Mouse (Mus musculus): ENCODE data around the gene Rnf141.
A peak's percentile ranks its signal among the peaks of the same experiment; 100 is the strongest.

The Rnf141 gene

DNA sequence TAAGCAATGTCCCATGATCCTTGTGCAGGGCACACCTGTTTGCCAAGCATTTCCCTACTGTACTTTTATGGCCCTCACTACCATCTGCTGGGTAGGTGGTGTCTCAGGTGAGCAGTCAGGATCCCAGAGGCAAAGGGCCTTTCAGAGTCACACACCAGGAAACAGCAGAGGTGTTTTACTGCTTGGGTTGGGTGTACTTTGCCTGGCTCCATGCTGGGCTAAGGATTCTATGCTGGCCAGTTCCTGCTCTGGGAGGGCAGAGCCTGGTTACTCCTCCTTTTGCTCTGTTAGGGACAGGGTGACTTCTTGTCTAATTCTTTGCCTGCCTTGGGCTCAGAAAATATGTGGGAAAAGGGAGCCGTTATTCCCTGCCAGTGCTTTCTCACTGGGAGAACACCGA is 51.4 kb downstream of the Rnf141 start:
- no peak for DNase-seq

- no peak for DNase-seq
Observed at GRCm38 (mm10) chr7:110792201-110792600, 52.1 kb downstream of the Rnf141 start.

DNA sequence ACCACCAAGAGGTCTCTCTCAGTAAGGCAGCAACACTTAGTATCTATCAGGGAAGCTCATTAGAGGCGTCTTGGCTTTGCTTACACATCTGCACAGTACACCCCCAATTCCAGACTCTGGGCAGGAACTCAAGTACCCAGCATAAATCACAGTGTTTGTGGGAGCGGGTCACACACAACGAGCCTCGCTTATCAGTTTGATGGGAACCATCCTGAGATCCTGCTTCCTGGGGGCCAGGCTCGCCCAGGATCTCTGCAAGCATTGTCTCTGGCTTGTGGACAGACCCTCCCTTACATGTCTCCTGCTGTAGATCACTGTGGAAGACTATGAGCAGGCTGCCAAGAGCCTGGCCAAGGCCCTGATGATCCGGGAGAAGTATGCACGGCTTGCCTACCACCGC is 53.4 kb downstream of the Rnf141 start:
- DNase-seq = peak; percentile 63 to 72

DNA sequence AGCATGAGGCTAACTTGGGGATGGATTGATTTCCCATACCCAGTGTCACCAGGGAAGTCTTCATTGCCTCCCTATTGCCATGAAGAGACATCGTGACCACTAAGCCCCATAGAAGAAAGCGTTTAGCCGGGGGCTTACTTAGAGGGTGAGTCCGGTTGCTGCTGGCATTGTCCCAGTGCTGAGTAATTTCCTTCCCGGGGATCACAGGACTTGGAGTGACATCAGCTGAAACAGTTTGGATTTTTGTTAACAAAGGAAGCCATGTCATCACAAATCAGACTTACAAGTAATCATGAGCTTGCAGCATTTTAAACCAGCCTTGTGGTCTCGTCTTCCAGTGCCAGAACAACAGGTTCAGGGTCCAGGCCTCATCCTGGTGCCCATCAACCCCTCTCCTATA is 56.9 kb downstream of the Rnf141 start:
- peak; percentile 50 to 56 for DNase-seq

- DNase-seq = peak; percentile 50 to 64
Observed at GRCm38 (mm10) chr7:110785741-110786146, 58.5 kb downstream of the Rnf141 start.

DNA sequence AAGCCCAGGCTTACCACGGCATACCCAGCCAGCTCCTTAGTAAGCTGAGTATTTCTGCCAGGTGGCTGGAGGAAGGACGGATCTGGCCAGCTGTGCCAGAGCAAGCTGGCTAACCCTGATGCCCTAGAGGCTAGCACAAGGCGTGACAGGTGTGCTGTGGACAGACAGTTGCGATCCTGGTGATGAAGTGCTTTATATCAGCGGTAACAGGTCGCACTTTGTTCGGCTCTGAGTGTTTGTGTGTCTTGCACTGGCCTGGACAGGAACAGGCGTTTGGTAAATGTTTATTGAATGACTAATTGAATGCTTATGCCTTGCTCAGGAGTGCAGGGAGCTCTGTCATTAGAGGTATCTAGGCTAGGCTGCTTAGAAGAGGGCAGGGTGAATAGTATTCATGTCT is 59.3 kb downstream of the Rnf141 start:
- peak in 1 of 2 experiments; percentile 36 for DNase-seq

GRCm38 (mm10) chr7:110782845-110783478 is 61.3 kb downstream of the Rnf141 start:
- DNase-seq = no peak

GRCm38 (mm10) chr7:110782135-110782534 is 62.1 kb downstream of the Rnf141 start:
- peak; percentile 52 to 62 for DNase-seq

- peak in 1 of 2 experiments; percentile 25 for DNase-seq
Observed at GRCm38 (mm10) chr7:110781231-110781711, 63.0 kb downstream of the Rnf141 start.

DNA sequence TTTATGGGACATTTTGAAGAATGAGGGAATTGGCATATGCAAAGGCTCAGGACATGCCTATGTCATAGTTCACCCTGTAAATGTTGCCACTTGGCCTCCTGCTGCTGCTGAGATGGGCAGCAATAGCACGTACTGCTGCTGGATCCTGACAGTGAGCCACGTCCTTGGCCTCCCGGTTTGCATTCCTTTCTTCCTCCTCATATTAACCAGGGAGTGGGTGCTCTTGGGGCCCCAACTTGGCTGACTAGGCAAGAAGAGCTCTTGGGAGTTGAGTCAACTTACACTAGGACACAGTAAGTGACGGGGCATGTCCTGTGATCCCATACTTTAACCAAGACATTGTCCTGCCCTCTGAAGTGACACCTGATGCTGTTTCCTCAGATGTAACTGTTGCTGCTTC is 63.7 kb downstream of the Rnf141 start:
- DNase-seq = no peak

DNA sequence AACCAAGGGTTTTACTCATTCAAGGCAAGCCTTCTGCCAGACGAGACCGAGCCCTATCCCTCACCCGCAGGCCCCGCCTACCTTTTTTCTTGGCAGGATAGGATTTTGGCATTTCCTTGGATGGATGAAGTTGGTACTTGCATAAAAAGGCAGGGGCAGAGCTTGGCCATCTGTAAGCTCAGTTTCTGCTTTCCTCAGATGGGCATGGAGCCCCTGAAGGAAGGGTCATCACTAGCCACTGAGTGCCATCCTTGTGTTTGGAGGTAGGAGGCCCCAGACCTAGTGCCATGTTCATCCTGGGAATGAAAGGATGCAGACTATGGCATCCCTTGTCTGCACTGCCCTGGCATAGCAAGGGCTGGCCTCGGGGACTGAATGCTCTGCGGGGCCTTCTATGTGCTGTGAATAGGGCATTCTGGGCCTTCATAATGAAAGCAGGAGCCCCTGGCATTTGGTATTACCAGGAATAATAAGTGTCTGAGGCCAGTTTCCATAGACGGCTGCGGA is 64.6 kb downstream of the Rnf141 start:
- no peak for DNase-seq

- no peak for DNase-seq
Observed at GRCm38 (mm10) chr7:110778933-110779332, 65.3 kb downstream of the Rnf141 start.

DNA sequence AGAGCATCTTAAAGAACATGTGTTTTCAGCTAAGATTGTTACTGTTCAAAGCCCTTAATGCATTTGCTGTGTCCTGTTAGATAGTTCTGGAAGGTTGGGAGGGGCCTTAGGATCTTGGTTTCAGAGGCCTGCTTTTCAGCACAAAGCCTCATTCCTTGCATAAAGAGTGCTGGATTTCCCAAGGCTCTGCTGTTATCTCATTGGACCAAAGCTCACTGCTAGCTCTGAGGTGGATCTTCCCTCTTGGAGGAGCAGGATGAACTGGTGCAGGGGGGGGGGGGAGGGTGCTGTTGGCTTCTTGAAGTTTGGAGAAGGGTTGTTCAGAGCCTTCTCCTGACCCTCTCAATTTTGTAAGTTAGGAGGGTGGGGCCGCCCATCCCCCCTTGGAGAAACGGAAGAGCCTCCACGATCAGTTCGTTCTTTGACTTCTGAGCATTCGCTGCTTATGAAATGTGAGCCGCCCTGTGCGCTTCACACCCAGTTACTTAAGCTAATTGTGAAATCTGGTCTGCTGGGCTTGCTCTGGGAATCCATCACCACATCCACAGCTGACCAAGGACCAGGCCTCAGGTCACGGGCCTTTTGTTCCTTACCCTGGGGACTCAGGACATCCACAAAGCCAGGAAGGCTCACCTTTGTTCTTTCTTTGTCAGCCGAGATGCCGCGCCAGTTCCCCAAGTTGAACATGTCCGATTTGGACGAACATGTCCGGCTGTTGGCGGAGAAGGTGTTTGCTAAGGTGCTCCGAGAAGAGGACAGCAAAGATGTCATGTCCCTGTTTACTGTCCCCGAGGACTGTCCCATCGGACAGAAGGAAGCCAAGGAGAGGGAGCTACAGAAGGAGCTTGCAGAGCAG is 66.9 kb downstream of the Rnf141 start:
- no peak for DNase-seq

DNA sequence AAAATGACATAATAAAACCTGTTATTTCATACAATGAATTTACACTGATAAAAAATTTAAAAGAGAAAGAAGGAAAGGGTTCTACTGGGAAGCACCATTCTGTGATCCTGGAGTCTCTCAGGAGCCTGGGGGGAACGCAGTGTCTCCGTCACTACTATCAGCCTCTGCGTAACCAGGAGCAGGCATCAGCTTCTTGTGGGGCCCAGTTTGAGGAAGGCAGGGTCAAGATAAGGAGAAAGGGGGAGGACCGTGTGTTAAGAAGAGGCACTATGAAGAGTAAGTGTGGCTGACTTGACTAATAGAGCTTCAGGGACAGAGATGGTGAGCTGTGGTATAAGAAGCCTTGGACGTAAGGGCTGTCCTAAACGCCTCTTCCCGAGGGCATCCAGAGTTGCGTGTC is 69.6 kb downstream of the Rnf141 start:
- no peak for DNase-seq

DNA sequence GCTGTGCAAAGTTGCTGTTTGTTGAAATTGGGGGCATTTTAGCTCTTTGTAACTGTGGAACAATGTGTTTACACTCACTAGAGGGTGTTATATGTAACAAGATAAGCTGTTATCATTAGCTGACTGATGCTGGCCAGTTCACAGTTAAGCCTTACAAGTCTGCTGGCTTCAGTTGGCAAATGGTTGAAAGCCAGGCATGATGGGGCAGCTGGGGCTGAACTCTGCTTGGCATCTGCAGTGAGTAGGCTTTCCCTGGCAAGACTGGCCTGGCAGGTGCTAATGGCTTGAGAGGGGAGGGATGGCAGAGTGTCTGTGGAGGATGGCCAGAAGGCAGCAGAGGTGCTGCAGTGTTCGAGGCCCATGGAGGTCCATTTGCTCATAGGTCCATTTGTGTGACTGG is 70.2 kb downstream of the Rnf141 start:
- peak in 1 of 2 experiments; percentile 27 for DNase-seq

- peak; percentile 62 to 77 for DNase-seq
Observed at GRCm38 (mm10) chr7:110773204-110774002, 70.9 kb downstream of the Rnf141 start.

- DNase-seq = peak in 1 of 2 experiments; percentile 43
Observed at GRCm38 (mm10) chr7:110772343-110772742, 71.9 kb downstream of the Rnf141 start.

DNA sequence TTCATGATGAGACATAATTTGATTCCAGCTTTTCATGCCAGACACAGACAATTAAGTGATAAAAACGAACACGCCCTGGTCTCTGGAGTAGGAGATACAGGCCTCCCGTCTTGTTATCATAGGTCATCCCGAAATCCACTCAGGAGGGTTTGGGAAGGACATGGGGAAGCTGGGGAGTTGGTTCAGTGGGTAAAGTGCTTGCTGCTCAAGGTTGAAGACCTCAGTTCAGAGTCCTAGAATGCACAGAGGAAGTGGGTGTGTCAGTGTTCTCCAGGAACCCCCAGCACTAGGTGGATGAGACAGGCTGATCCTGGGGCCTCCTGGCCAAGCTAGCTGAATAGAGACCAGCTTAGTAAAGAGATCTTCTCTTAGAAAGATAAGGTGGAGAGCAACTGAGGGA is 73.3 kb downstream of the Rnf141 start:
- no peak for DNase-seq

GRCm38 (mm10) chr7:110769094-110769493 is 75.2 kb downstream of the Rnf141 start:
- DNase-seq = peak; percentile 23 to 45

- peak; percentile 63 to 77 for DNase-seq
Observed at GRCm38 (mm10) chr7:110768451-110769064, 75.7 kb downstream of the Rnf141 start.

DNA sequence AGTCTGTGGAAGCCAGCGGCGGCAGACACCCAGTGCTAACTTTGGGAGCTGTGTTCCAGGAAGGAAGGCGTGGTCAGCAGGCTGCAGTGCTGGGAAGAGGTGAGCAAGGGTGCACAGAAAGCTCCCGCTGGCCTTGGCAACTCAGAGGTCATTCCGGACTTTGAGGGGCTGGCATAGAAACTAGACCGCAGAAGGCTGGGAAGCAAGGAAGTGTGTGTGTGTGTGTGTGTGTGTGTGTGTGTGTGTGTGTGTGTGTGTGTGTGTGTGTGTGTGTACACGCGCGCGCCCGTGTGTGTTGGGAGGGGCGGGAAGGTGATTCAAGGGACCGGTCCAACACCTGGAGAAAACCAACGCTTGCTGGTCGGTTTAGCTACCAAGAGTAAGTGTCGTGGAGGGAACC is 76.3 kb downstream of the Rnf141 start, which contains the start of gene Ampd3:
Gene Ampd3 (plus strand): TSS at position 206 of the 400 bp plus-strand sequence.
- DNase-seq = peak; percentile 36 to 55

GRCm38 (mm10) chr7:110762605-110763180 is 81.6 kb downstream of the Rnf141 start:
- DNase-seq = no peak

Data from kidney, postnatal 4 days (tissue).